Mouse (Mus musculus) CD8-positive naive resting alpha-beta T cell, adult 57 days (primary cell): ENCODE measurements around the gene Zfp628. TPM values are rescaled to one million over a fixed set of nuclear protein-coding genes. Genes with fewer than 3 reads are reported as not detected.

Experiments used
- total RNA-seq: library from RNA; stranded (reverse); gene quantifications from one replicate; pipeline ENCODE4 v1.2.4, GENCODE M21; 2023

The Zfp628 gene
- total RNA-seq: 36.5 TPM

DNA sequence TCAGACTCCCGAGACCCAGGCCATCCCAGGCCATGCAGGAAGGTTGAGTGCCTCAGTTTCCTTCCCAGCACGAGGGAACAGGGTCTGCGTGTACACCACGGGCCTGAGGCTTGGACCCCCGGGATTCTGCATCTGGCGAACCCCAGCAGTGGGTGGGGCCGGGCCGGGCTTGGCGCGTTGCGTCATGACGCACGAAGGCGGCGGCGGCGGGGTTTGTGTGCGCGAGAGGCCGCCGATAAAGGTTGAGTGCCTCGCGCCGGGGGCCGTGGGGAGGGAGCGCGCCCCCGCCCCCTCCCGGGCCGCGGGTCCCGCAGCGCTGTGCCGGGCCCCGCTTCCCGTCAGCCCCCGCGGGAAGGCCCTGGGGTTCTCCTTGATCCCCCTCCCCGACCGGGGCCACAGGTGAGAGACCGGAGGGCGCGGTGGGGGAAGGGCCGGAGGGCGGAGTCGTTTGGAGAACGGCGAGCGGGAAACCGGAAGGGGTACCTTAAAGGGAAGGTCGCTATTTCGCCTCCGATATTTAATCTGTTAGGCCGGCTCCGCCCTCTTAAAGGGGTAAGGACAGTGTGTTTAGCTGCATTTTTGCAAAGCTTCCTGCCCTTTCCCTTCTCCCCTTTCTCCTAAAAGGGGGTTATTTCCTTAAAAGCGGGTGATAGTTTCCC, at the start of gene Zfp628:
Gene Zfp628, plus strand, starts transcription at position 211 of the 659 bp plus-strand sequence.

DNA sequence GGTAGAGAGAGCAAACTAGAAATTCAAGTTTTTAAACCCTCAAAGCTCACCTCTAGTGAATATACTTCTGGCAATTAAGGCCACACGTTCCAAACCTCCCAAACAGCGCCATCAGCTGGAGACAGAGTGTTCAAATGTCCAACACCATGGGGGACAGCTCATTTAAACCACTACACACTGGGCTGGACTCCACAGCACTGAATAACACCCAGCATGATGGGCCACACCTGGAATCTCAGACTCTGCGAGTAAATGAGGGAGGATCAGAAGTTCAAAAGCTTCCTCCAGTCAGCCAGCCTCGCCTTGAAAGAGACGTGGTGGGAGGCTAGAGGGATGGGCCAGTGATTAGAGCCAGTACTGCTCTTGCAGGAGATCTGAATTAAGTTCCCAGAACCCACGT, 44.9 kb upstream of the Zfp628 start, which contains the start of gene Isoc2b:
Gene Isoc2b, minus strand, starts transcription at position 126 of the 400 bp plus-strand sequence.

DNA sequence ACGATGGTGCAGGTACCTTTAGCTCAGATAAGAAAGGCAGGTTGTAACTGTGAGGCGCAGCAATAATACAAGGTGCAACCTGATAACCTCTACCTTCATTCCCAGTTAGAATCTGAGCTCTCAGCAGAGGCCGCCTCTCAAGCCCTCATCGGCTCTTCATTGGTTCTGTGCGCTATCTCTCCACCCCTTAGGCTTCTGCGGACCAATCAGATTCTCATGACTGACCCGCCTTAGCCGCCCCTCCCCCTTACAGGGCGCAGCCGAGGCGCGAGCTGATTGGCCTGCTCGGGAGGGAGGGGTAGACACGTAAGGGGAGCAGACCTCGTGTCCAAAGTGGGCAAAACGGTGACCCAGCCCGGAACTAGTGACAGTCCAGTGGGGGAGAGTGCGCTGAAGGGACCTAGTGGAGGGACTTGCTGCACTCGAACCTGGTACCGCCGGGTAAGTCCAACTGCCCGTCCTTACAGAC, 38.2 kb upstream of the Zfp628 start, which contains the start of gene Isoc2a:
Gene Isoc2a, plus strand, starts transcription at position 401 of the 469 bp plus-strand sequence.

GRCm38 (mm10) chr7:4906466-4906950, 8.5 kb upstream of the Zfp628 start, which contains the start of gene Gm36210:
Gene Gm36210, minus strand, starts transcription at chr7:4906516.

GRCm38 (mm10) chr7:4921824-4922482, 6.9 kb downstream of the Zfp628 start, which contains the start of gene Nat14:
Gene Nat14, plus strand, starts transcription at chr7:4922028.

GRCm38 (mm10) chr7:4925441-4926381, 10.7 kb downstream of the Zfp628 start, which contains the start of gene Ssc5d:
Gene Ssc5d, plus strand, starts transcription at chr7:4925785.

DNA sequence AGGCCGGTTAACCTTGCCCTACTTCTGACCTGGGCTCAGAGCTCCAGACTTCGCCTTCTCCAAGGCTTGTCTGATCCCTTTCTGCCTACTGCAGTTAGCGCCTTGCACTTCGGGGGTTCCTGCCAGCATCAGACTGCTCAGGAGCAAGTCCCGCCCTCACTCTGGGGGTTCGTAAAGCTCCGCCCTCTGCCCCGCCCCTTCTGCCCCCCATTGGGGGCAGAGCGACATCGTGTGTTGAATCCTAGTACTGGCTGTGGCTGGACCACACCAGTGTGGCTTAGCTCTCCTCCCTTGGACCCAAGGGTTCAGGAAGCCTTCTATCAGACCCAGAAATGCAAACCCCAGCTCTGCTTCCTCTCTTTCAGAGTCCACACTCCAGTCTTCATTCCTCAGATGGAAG, 49.3 kb downstream of the Zfp628 start, which contains the start of gene Sbk2:
Gene Sbk2, minus strand, starts transcription at position 135 of the 400 bp plus-strand sequence.

GRCm38 (mm10) chr7:4971068-4971467, 56.1 kb downstream of the Zfp628 start, which contains the start of gene Sbk3:
Gene Sbk3, minus strand, starts transcription at chr7:4971168.

Other genes with a start within 250 kb of the Zfp628 start
- 65.9 TPM for gene Hspbp1, start 230.1 kb upstream of the Zfp628 start, total RNA-seq
- not detected for gene Brsk1, start 224.6 kb upstream of the Zfp628 start, total RNA-seq
- gene Tmem150b, start 190.0 kb upstream of the Zfp628 start, total RNA-seq: 0.40 TPM
- 62.8 TPM for gene Kmt5c, start 175.1 kb upstream of the Zfp628 start, total RNA-seq
- 4.5 TPM for gene Cox6b2, start 162.1 kb upstream of the Zfp628 start, total RNA-seq
- gene Fam71e2, start 143.9 kb upstream of the Zfp628 start, total RNA-seq: not detected
- not detected for gene Il11, start 132.4 kb upstream of the Zfp628 start, total RNA-seq
- gene Tmem190, start 132.3 kb upstream of the Zfp628 start, total RNA-seq: not detected
- 1.4 TPM for gene Tmem238, start 125.6 kb upstream of the Zfp628 start, total RNA-seq
- 2,425 TPM for gene Rpl28, start 122.3 kb upstream of the Zfp628 start, total RNA-seq
- 155 TPM for gene Ube2s, start 102.6 kb upstream of the Zfp628 start, total RNA-seq
- gene Shisa7, start 70.5 kb upstream of the Zfp628 start, total RNA-seq: 0.12 TPM
- gene Isoc2b, start 45.0 kb upstream of the Zfp628 start, total RNA-seq: 3.4 TPM
- 10.2 TPM for gene Isoc2a, start 38.1 kb upstream of the Zfp628 start, total RNA-seq
- gene Gm36210, start 8.7 kb upstream of the Zfp628 start, total RNA-seq: not detected
- gene Nat14, start 6.8 kb downstream of the Zfp628 start, total RNA-seq: 16.7 TPM
- gene Ssc5d, start 10.6 kb downstream of the Zfp628 start, total RNA-seq: 0.64 TPM
- gene Sbk2, start 49.2 kb downstream of the Zfp628 start, total RNA-seq: not detected
- gene Sbk3, start 56.0 kb downstream of the Zfp628 start, total RNA-seq: not detected
- gene Zfp579, start 80.9 kb downstream of the Zfp628 start, total RNA-seq: 29.8 TPM
- 9.5 TPM for gene Zfp524, start 99.2 kb downstream of the Zfp628 start, total RNA-seq
- gene Fiz1, start 99.5 kb downstream of the Zfp628 start, total RNA-seq: 51.1 TPM
- not detected for gene Gm44973, start 100.3 kb downstream of the Zfp628 start, total RNA-seq
- 53.7 TPM for gene Zfp865, start 105.2 kb downstream of the Zfp628 start, total RNA-seq
- gene Ccdc106, start 105.3 kb downstream of the Zfp628 start, total RNA-seq: not detected
- not detected for gene 4632433K11Rik, start 118.9 kb downstream of the Zfp628 start, total RNA-seq
- 8.6 TPM for gene Zfp784, start 123.2 kb downstream of the Zfp628 start, total RNA-seq
- gene Zfp580, start 136.3 kb downstream of the Zfp628 start, total RNA-seq: 7.7 TPM
- 400 TPM for gene U2af2, start 146.9 kb downstream of the Zfp628 start, total RNA-seq
- 106 TPM for gene Epn1, start 165.0 kb downstream of the Zfp628 start, total RNA-seq
- gene Rfpl4, start 201.7 kb downstream of the Zfp628 start, total RNA-seq: not detected
- not detected for gene Rasl2-9, start 210.7 kb downstream of the Zfp628 start, total RNA-seq
- 0.03 TPM for gene Vmn1r55, start 234.5 kb downstream of the Zfp628 start, total RNA-seq